Mouse (Mus musculus) heart, adult 2 months (tissue): ENCODE results near the gene Slc39a11.

Experiments used
- EP300 ChIP-seq: fragments of 200-500 bp; IDR thresholded peaks from 2 replicates; pipeline ENCODE4 v1.6.1; 2011; ENCODE audit warnings: low read depth, low read length, control low read depth; ENCODE audit not compliant: insufficient read depth
- POLR2A ChIP-seq: fragments of 200-500 bp; IDR thresholded peaks from 2 replicates; pipeline ENCODE4 v1.6.1; 2011; ENCODE audit warnings: mild to moderate bottlenecking, low read depth, low read length, control low read depth; ENCODE audit not compliant: insufficient read depth

DNA sequence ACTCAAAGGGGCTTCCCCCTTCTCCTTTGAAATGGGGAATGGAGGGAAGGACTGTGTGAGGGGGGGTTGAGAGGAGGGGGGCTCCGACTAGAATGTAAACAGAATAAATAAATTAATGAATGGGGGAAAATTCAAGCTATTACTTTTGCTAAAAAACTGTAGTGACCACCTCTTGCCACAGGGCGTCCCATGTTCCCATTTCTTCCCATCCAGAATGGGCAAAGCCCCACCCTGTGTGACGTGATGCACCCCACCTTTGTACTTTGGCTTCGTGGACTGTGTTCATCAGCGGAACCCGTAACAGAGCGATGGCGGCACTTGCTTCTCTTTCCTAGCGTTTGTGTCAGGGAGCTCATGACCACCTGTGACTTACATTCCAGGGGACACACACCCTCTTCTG lies 273.8 kb downstream of the Slc39a11 start:
- TF ChIP-seq EP300 (no peak), POLR2A (no peak)
